Mouse (Mus musculus): ENCODE measurements around the gene Thoc5.

- no peak for TF ChIP-seq EP300 (IDR thresholded peaks at IDR 0.05; ENCODE audit: low read depth)
- no peak for TF ChIP-seq CTCF (IDR thresholded peaks at IDR 0.05; ENCODE audit: low read depth)
Observed at GRCm38 (mm10) chr11:4873755-4874475, 21.2 kb upstream of the Thoc5 start, which contains the start of gene Nipsnap1.

Measured in liver, embryonic 14.5 days (tissue).